Mouse (Mus musculus) spleen, adult 2 months (tissue): Measurements from ENCODE around the gene Rit1. TPM values are rescaled to one million over a fixed set of nuclear protein-coding genes. Genes with fewer than 3 reads are reported as not detected.
"Not testable (repeated sequence)": the region's sequence is repeated elsewhere in the genome, so short reads cannot be mapped to it uniquely, and the experiment has no call there.

ENCODE experiments used
- DNase-seq, 2 experiments: peaks; one replicate each; pipeline versions ENCODE4 v3.0.0 to v3.0.0-alpha.2; 2012 to 2021; ENCODE audit warnings: low spot score in 2 of 2, low read depth in 1 of 2
- H3K27ac ChIP-seq: fragments of 200-500 bp; 2 replicates; pipeline ENCODE4 v1.5.1; 2012; ENCODE audit warnings: low read length, inconsistent platforms; ENCODE audit not compliant: insufficient read depth
- H3K27me3 ChIP-seq: fragments of 200-500 bp; 2 replicates; pipeline ENCODE4 v1.6.1; 2012; ENCODE audit warnings: mild to moderate bottlenecking, moderate library complexity, low read length, inconsistent platforms; ENCODE audit not compliant: control insufficient read depth, insufficient read depth
- H3K36me3 ChIP-seq: fragments of 200-500 bp; 2 replicates; pipeline ENCODE4 v1.6.1; 2012; ENCODE audit warnings: mild to moderate bottlenecking, low read length, inconsistent platforms; ENCODE audit not compliant: control insufficient read depth, insufficient read depth
- H3K4me1 ChIP-seq: fragments of 200-500 bp; 2 replicates; pipeline ENCODE4 v1.6.1; 2011; ENCODE audit warnings: inconsistent platforms; ENCODE audit not compliant: control insufficient read depth, insufficient read depth, insufficient read length
- H3K4me3 ChIP-seq: fragments of 200-500 bp; 2 replicates; pipeline ENCODE4 v1.5.1; 2011; ENCODE audit warnings: mild to moderate bottlenecking, inconsistent platforms; ENCODE audit not compliant: insufficient read depth, insufficient read length; ENCODE audit errors: extremely low read depth
- CTCF ChIP-seq: fragments of 200-500 bp; IDR thresholded peaks from 2 replicates; pipeline ENCODE4 v1.5.1; 2011; ENCODE audit warnings: mild to moderate bottlenecking, inconsistent platforms; ENCODE audit not compliant: insufficient read depth, insufficient read length, insufficient replicate concordance; ENCODE audit errors: extremely low read depth
- POLR2A ChIP-seq: fragments of 200-500 bp; IDR thresholded peaks from 2 replicates; pipeline ENCODE4 v1.6.1; 2011; ENCODE audit warnings: low read depth, low read length, inconsistent platforms
- WGBS: fragments of 180-500 bp; shearing (Covaris S2); methylation state at CpG from one replicate; pipeline ENCODE4 v1.1.7; 2018; 5-methylcytosine and 5-hydroxymethylcytosine counted together
- polyA plus RNA-seq: library from polyadenylated mRNA; depleted of rRNA; stranded (reverse); fragments of >200 nt; gene quantifications from 2 replicates; pipeline ENCODE4 v1.2.3, GENCODE M21; 2012

The Rit1 gene
- polyA plus RNA-seq, 1 experiment = 32.9 TPM

DNA sequence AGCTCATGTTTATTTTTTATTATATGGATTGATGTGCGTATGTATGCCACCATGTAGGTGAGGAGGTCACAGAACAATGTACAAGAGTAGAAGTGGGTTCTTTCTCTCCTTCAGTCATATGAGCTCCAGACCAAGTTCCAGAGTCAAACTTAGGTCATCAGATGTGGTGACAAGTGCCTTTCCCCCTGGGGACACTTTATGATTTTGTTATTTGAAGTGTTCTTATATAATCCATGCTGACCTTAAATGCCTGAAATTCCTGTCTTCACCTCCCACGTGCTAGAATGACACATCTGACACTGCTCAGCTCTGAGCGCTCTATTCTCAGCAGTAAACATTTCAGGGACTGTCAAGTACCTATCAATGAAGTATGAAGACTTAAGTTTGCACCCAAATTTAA, 15.4 kb upstream of the Rit1 start:
- no peaks in the 10 kb centered on the region for H3K27me3 ChIP-seq
- no peak for TF ChIP-seq CTCF
- TF ChIP-seq POLR2A = no peak
- H3K4me1 ChIP-seq = no peaks in the 10 kb centered on the region
- DNase-seq = no peak
- no peak overlapping the region for H3K27ac ChIP-seq
- H3K36me3 ChIP-seq = peaks cover 54% of the 10 kb centered on the region
- H3K4me3 ChIP-seq = no peak overlapping the region
- WGBS = 88% methylated on average over 3 of the region's 3 CpGs

DNA sequence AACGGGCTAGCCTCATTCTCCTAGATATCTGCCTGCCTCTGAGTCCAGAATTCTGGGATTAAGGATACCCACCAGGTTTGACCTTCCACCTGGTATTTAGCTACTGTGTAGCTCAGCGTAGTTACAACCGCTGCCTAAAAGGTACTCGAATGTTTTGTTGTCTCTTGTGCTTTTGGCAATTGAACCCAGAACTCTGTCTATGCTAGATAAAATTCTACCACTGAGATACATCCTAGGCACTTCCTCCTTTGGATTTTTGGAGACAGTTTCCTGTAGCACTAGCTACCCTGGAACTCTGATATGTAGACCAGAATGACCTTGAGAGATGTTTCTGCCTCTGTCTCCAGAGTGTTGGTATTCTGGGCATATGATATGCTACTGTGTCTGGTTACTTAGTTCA, 2.9 kb upstream of the Rit1 start:
- DNase-seq = no peak
- Histone ChIP-seq H3K4me3 (no peak overlapping the region), H3K4me1 (0 out of 2 replicates have a peak, but pooled peaks cover 3% of the 10 kb centered on the region), H3K27me3 (no peaks in the 10 kb centered on the region), H3K27ac (no peak overlapping the region), H3K36me3 (peaks cover 32% of the 10 kb centered on the region)
- WGBS = 94% methylated on average over 4 of the region's 4 CpGs
- no peak for TF ChIP-seq CTCF

DNA sequence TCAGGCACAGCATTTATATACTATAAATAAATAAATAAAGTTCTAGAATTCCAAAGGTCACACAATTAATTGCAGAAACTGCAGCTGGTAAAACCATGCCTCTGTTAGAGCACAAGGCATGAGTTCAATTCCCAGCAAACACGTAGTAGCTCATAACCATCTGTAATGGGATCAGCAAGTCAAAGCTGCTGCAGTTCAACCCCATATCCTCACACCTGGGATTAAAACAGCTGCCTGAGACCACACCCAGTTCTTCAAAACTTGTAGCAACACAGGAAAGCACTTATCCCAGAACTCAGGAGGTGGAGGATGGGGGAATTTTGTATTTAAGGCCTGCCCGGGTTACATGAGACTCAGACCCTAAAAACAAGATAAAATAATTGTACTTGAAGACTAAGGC, 1.9 kb upstream of the Rit1 start:
- peaks cover 27% of the 10 kb centered on the region for H3K36me3 ChIP-seq
- TF ChIP-seq CTCF = no peak
- no peak for TF ChIP-seq POLR2A
- WGBS = 87% methylated on average over 2 of the region's 2 CpGs
- DNase-seq = no peak
- H3K4me3 ChIP-seq = no peak overlapping the region
- H3K27me3 ChIP-seq = no peaks in the 10 kb centered on the region
- 0 out of 2 replicates have a peak, but pooled peaks cover 3% of the 10 kb centered on the region for H3K4me1 ChIP-seq
- H3K27ac ChIP-seq = no peak overlapping the region

DNA sequence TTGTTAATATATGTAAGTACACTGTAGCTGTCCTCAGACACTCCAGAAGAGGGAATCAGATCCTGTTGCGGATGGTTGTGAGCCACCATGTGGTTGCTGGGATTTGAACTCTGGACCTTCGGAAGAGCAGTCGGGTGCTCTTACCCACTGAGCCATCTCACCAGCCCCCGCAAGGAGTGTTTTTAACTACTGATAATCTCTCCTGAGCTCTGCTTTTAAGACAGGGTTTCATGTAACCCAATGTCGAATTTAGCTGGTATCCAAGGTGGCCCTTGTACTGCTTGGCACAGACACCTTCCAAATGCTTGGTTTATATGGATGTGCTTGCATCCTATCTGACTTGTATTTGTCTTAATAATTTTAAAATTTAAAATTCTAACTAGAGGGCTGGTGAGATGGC, 922 bp upstream of the Rit1 start:
- H3K36me3 ChIP-seq = peaks cover 22% of the 10 kb centered on the region

GRCm38 (mm10) chr3:88717198-88717798, 660 bp downstream of the Rit1 start:
- H3K4me1 ChIP-seq = 0 out of 2 replicates have a peak, but pooled peaks cover 3% of the 10 kb centered on the region
- no peaks in the 10 kb centered on the region for H3K27me3 ChIP-seq
- H3K36me3 ChIP-seq = peaks cover 11% of the 10 kb centered on the region
- peak overlapping the region; percentile 38 for H3K27ac ChIP-seq
- TF ChIP-seq POLR2A = no peak
- no peak for TF ChIP-seq CTCF
- WGBS = 4% methylated on average over 9 of the region's 9 CpGs
- H3K4me3 ChIP-seq = peak overlapping the region; percentile 73
- peak in 1 of 2 experiments; percentile 6 for DNase-seq

More for the DNA sequence above, 922 bp upstream of the Rit1 start:
- DNase-seq, H3K27me3 ChIP-seq, H3K27ac ChIP-seq, H3K4me1 ChIP-seq, H3K4me3 ChIP-seq: not testable (repeated sequence)
- 95% methylated on average over 5 of the region's 5 CpGs for WGBS

DNA sequence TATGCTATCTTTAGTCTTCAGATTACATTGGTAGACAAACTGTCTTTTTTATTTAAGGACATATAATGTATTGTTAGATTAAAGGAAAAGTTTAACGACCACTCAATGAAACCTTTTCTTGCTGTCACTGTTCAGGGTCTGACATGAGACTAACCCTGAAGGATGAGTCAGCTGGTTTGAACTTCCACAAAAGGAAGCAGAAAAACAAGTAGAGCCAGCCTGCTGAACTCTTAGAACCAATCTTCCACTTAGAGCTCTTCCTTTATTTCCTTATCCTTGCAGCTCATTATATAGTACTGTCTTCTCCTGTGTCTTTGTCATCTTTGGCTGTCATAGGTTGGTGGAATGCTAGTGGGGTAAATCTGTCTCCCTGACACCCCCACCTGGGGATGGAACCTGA, 1.2 kb downstream of the Rit1 start:
- TF ChIP-seq POLR2A = no peak
- no peak for TF ChIP-seq CTCF
- no peak overlapping the region for H3K27ac ChIP-seq
- 4% methylated on average over 1 of the region's 1 CpGs for WGBS
- H3K4me1 ChIP-seq = 0 out of 2 replicates have a peak, but pooled peaks cover 3% of the 10 kb centered on the region
- peak overlapping the region; percentile 73; the same call in 1 of the 2 replicates for H3K4me3 ChIP-seq
- no peaks in the 10 kb centered on the region for H3K27me3 ChIP-seq
- H3K36me3 ChIP-seq = peaks cover 8% of the 10 kb centered on the region
- DNase-seq = no peak

GRCm38 (mm10) chr3:88719098-88719497, 2.5 kb downstream of the Rit1 start:
- Histone ChIP-seq H3K4me1 (0 out of 2 replicates have a peak, but pooled peaks cover 3% of the 10 kb centered on the region), H3K27ac (no peak overlapping the region), H3K27me3 (no peaks in the 10 kb centered on the region), H3K36me3 (peaks cover 2% of the 10 kb centered on the region), H3K4me3 (no peak overlapping the region)
- TF ChIP-seq POLR2A (no peak), CTCF (no peak)
- whole genome bisulfite sequencing = 73% methylated on average over 2 of the region's 2 CpGs
- no peak for DNase-seq
